Mouse (Mus musculus): ENCODE data around the gene Cox7a1. TPM values are rescaled to one million over a fixed set of nuclear protein-coding genes. Genes with fewer than 3 reads are reported as not detected.

Cox7a1 gene
- polyA plus RNA-seq, 1 experiment from 2014 or later = 5.7 TPM

DNA sequence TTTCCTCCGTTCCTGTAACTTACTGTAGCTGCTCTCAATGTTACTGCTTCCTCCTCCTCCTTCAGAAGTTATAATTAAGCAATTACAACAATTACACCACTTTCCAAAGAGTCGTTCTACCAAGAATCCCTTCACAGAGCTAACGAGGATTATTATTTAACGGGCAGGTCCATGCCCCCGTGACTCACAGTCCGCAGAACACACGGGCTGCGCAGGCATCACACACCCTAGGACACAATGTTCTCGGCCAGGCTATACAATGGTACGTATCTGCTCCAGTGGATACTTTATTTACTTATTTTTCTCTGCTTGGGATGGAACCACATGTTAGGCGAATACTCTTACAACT is 36.0 kb downstream of the Cox7a1 start:
- peak overlapping the region; percentile 72 for H3K4me2 ChIP-seq (ENCODE audit: low read depth)
- H3K27me3 ChIP-seq (ENCODE audit: control insufficient read depth, insufficient read depth, low read length) = no peaks in the 10 kb centered on the region
- ATAC-seq (ENCODE audit: insufficient read depth, low FRiP score, low TSS enrichment) (no peak), DNase-seq (ENCODE audit: low spot score) (no peak)
- H3K27ac ChIP-seq (ENCODE audit: low read depth, low read length) = no peak overlapping the region
- H3K9ac ChIP-seq (ENCODE audit: low read length) = peak overlapping the region; percentile 41
- H3K36me3 ChIP-seq (ENCODE audit: control insufficient read depth, insufficient read depth, low read length) = peaks cover 4% of the 10 kb centered on the region
- 0 out of 2 replicates have a peak, but pooled peaks cover 2% of the 10 kb centered on the region for H3K4me1 ChIP-seq (ENCODE audit: control insufficient read depth, insufficient read depth, low read length)
- no peaks in the 10 kb centered on the region for H3K9me3 ChIP-seq (ENCODE audit: control insufficient read depth, low read length)
- peak overlapping the region; percentile 40 for H3K4me3 ChIP-seq (ENCODE audit: low read depth, low read length)
- 31% methylated on average over 11 of the region's 11 CpGs for WGBS

DNA sequence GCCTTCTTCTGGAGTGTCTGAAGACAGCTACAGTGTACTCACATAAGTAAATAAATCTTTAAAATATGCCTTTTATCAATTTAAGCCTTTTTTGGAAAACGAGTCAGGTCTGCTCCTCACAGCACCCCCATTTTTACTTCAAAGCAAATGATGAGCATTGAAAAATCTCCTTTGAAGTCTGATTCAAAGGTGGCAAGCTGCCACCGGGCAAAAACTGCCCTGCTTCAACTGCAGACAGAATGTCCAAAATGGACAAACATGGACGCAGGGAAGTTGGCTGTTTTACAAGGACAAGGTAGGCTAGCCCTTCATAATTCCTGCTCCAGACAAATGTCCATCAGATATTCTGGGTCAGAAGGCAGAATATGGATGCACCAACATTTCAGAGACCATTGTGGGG is 37.5 kb downstream of the Cox7a1 start:
- ATAC-seq (ENCODE audit: insufficient read depth, low FRiP score, low TSS enrichment) = no peak
- no peaks in the 10 kb centered on the region for H3K9me3 ChIP-seq (ENCODE audit: control insufficient read depth, low read length)
- no peak overlapping the region for H3K9ac ChIP-seq (ENCODE audit: low read length)
- no peak overlapping the region for H3K4me3 ChIP-seq (ENCODE audit: low read depth, low read length)
- 0 out of 2 replicates have a peak, but pooled peaks cover 2% of the 10 kb centered on the region for H3K4me1 ChIP-seq (ENCODE audit: control insufficient read depth, insufficient read depth, low read length)
- H3K36me3 ChIP-seq (ENCODE audit: control insufficient read depth, insufficient read depth, low read length) = peaks cover 4% of the 10 kb centered on the region
- no peak for DNase-seq (ENCODE audit: low spot score)
- H3K27ac ChIP-seq (ENCODE audit: low read depth, low read length) = no peak overlapping the region
- WGBS = 82% methylated on average over 3 of the region's 3 CpGs
- no peaks in the 10 kb centered on the region for H3K27me3 ChIP-seq (ENCODE audit: control insufficient read depth, insufficient read depth, low read length)
- no peak overlapping the region for H3K4me2 ChIP-seq (ENCODE audit: low read depth)

DNA sequence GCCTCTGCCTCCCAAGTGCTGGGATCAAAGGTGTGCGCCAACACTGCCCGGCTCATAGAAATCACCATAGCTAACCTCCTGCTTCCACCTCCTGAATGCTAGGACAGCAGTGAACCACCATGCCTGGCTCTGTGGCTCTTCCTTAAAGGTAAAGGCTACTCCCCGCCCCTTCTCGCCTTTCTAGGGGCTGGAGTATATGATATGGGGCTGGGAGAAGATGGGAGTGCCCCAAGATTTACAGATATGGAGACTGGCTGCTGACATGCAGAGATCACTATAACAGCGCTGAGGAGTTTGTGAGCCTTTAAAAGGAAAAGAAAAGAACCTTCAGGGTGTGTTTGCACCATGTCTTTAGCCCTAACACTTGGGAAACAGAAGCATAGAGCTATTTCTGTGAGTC is 38.3 kb downstream of the Cox7a1 start:
- H3K4me3 ChIP-seq (ENCODE audit: low read depth, low read length) = no peak overlapping the region
- H3K9ac ChIP-seq (ENCODE audit: low read length) = no peak overlapping the region
- H3K9me3 ChIP-seq (ENCODE audit: control insufficient read depth, low read length) = no peaks in the 10 kb centered on the region
- DNase-seq (ENCODE audit: low spot score) = no peak
- H3K36me3 ChIP-seq (ENCODE audit: control insufficient read depth, insufficient read depth, low read length) = peaks cover 8% of the 10 kb centered on the region
- no peak overlapping the region for H3K27ac ChIP-seq (ENCODE audit: low read depth, low read length)
- H3K27me3 ChIP-seq (ENCODE audit: control insufficient read depth, insufficient read depth, low read length) = no peaks in the 10 kb centered on the region
- ATAC-seq (ENCODE audit: insufficient read depth, low FRiP score, low TSS enrichment) = no peak
- WGBS = 90% methylated on average over 5 of the region's 5 CpGs
- H3K4me1 ChIP-seq (ENCODE audit: control insufficient read depth, insufficient read depth, low read length) = 0 out of 2 replicates have a peak, but pooled peaks cover 2% of the 10 kb centered on the region
- no peak overlapping the region for H3K4me2 ChIP-seq (ENCODE audit: low read depth)

DNA sequence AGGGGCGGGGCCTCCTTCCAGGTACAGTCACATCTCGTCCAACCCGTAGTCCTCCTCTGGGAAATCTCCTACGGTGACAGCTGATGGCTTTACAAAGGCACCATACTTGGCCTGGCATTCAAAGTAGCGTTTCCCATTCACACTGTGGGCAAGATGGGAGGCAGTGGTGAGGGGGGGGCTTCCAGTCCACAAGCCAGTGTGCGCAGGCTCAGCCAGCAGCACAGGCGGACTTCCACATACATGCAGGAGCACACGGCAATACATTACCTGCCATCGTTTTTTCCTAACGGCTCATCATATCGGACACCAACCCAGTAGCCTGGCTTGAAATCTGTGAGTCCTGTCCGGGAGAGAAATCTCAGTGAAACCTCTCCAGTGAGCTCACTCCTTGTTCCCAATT is 40.3 kb downstream of the Cox7a1 start:
- Histone ChIP-seq H3K4me3 (ENCODE audit: low read depth, low read length) (no peak overlapping the region), H3K36me3 (ENCODE audit: control insufficient read depth, insufficient read depth, low read length) (peaks cover 11% of the 10 kb centered on the region), H3K4me1 (ENCODE audit: control insufficient read depth, insufficient read depth, low read length) (0 out of 2 replicates have a peak, but pooled peaks cover 2% of the 10 kb centered on the region), H3K9me3 (ENCODE audit: control insufficient read depth, low read length) (no peaks in the 10 kb centered on the region), H3K27me3 (ENCODE audit: control insufficient read depth, insufficient read depth, low read length) (no peaks in the 10 kb centered on the region), H3K4me2 (ENCODE audit: low read depth) (no peak overlapping the region), H3K27ac (ENCODE audit: low read depth, low read length) (no peak overlapping the region), H3K9ac (ENCODE audit: low read length) (no peak overlapping the region)
- DNase-seq (ENCODE audit: low spot score) (no peak), ATAC-seq (ENCODE audit: insufficient read depth, low FRiP score, low TSS enrichment) (no peak)
- WGBS = 92% methylated on average over 12 of the region's 12 CpGs

DNA sequence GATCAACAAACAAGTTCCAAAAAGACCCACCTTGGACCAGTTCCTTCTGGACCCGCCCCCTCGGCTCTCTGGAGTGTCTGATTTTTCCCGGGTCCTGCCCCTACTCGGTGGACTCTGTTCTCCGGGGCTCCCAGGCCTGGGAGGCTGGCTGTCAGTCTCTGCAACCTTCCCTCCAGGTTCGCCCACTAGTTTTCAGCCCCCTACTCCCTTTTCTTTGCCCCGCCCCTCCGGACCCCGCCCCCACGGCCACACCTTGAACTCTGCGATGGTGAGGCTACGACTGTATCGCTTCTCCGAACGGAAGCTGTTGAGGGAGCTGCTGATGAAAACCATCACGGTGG is 47.4 kb downstream of the Cox7a1 start:
- Histone ChIP-seq H3K9me3 (ENCODE audit: control insufficient read depth, low read length) (no peaks in the 10 kb centered on the region), H3K27me3 (ENCODE audit: control insufficient read depth, insufficient read depth, low read length) (no peaks in the 10 kb centered on the region), H3K4me1 (ENCODE audit: control insufficient read depth, insufficient read depth, low read length) (peaks cover 10% of the 10 kb centered on the region), H3K9ac (ENCODE audit: low read length) (peak overlapping the region; percentile 51), H3K4me2 (ENCODE audit: low read depth) (peak overlapping the region; percentile 73), H3K36me3 (ENCODE audit: control insufficient read depth, insufficient read depth, low read length) (peaks cover 11% of the 10 kb centered on the region), H3K27ac (ENCODE audit: low read depth, low read length) (no peak overlapping the region; the same call in 1 of the 2 replicates), H3K4me3 (ENCODE audit: low read depth, low read length) (peak overlapping the region; percentile 74)
- WGBS = under 1% methylated on average over 16 of the region's 16 CpGs
- DNase-seq (ENCODE audit: low spot score) = no peak
- peak; percentile 46 for ATAC-seq (ENCODE audit: insufficient read depth, low FRiP score, low TSS enrichment)

DNA sequence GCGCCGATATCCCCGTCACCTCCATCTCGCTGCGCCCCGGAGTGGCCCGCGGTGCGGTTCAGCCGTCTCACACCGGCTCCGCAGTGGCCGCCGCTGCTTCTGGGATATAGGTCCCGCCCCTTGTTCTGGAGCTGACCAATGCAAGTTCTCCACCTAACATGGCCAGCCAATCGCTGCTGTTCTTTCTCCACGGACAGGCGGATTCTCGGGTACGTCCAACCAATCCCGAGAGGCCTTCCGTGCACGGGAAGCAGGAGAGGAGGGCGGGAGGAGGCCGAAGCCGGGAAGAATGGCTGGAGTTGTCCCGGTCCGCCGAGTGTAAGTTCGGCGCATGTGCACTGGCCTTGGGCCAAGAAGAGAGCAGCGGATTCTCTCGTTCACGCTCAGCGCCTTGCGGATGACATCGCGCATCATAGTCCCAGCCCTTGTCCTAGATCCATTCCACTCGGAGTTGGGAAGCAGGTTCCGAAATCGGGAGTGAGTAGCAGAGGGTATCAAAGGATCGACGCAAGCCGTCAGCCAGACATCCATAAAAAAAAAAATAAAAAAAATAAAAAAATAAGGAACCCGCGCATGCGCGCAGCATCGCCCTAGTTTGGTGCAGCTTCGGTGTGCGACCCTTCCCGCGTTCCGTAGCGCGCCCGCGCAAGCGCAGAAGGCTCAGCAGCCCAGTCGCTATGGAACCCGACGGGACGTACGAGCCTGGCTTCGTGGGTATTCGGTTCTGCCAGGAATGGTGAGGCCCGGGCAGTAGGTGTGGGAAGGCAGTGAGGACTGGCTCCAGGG is 47.9 kb downstream of the Cox7a1 start, which contains the start of the genes Polr2i and Tbcb:
Gene Polr2i, plus strand, starts transcription at position 280 of the 786 bp plus-strand sequence.
Gene Tbcb, minus strand, starts transcription at position 604 of the 786 bp plus-strand sequence.
- Histone ChIP-seq H3K4me3 (ENCODE audit: low read depth, low read length) (peak within 1 kb of the TSS; percentile 74), H3K36me3 (ENCODE audit: control insufficient read depth, insufficient read depth, low read length) (peaks cover 9% of the 10 kb centered on the region), H3K27me3 (ENCODE audit: control insufficient read depth, insufficient read depth, low read length) (no peaks in the 10 kb centered on the region), H3K9ac (ENCODE audit: low read length) (peak within 1 kb of the TSS; percentile 73), H3K27ac (ENCODE audit: low read depth, low read length) (peak within 1 kb of the TSS; percentile 81), H3K4me1 (ENCODE audit: control insufficient read depth, insufficient read depth, low read length) (peaks cover 10% of the 10 kb centered on the region), H3K4me2 (ENCODE audit: low read depth) (peak within 1 kb of the TSS; percentile 73), H3K9me3 (ENCODE audit: control insufficient read depth, low read length) (no peaks in the 10 kb centered on the region)
- ATAC-seq (ENCODE audit: insufficient read depth, low FRiP score, low TSS enrichment) (peak; percentile 96), DNase-seq (ENCODE audit: low spot score) (peak; percentile 97)
- WGBS = under 1% methylated on average over 67 of the region's 67 CpGs

DNA sequence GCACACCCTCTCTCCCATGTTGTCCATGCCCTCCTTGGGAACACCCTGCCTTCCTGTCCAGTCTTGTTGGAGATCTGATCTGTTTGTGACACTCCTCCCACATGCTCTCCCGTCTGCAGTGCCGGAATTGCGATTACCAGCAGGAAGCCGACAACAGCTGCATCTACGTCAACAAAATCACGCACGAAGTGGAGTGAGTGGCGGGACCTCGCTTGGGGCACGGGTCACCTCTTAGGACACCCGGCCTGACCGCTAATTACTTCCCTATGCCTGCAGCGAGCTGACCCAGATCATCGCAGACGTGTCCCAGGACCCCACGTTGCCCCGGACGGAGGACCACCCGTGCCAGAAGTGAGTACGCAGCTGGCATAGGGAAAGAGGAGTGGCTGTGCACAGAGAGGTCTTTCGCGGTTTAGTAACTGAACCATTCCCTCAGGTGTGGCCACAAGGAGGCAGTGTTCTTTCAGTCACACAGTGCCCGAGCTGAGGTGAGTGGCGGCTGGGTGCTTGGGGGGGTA is 48.7 kb downstream of the Cox7a1 start:
- Histone ChIP-seq H3K27ac (ENCODE audit: low read depth, low read length) (peak overlapping the region; percentile 81), H3K27me3 (ENCODE audit: control insufficient read depth, insufficient read depth, low read length) (no peaks in the 10 kb centered on the region), H3K36me3 (ENCODE audit: control insufficient read depth, insufficient read depth, low read length) (peaks cover 7% of the 10 kb centered on the region), H3K9ac (ENCODE audit: low read length) (peak overlapping the region; percentile 73), H3K4me2 (ENCODE audit: low read depth) (peak overlapping the region; percentile 70), H3K9me3 (ENCODE audit: control insufficient read depth, low read length) (no peaks in the 10 kb centered on the region), H3K4me3 (ENCODE audit: low read depth, low read length) (peak overlapping the region; percentile 74), H3K4me1 (ENCODE audit: control insufficient read depth, insufficient read depth, low read length) (peaks cover 10% of the 10 kb centered on the region)
- DNase-seq (ENCODE audit: low spot score) = peak; percentile 65
- ATAC-seq (ENCODE audit: insufficient read depth, low FRiP score, low TSS enrichment) = peak; percentile 21; the same call in 1 of the 2 replicates
- 8% methylated on average over 24 of the region's 24 CpGs for WGBS

DNA sequence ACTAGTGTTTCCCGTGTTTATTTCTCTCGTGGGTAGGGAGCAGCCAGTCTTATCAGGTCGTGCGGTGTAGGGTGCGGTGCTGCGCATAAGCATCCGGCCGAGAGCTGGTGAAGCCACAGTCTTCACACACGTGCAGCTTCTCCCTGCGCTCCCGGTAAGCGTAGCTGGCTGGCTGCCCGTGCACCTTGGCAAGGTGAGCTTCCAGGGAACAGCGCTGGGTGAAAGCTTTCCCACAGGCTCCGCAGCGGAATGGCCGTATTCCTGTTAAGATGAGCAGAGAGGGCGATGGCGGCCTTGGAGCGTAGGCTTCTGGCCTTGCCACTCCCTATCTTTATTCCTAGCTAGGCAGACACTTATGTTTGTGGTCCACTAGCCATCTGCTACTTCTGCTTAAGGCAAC is 49.4 kb downstream of the Cox7a1 start:
- Histone ChIP-seq H3K27ac (ENCODE audit: low read depth, low read length) (no peak overlapping the region), H3K27me3 (ENCODE audit: control insufficient read depth, insufficient read depth, low read length) (no peaks in the 10 kb centered on the region), H3K4me3 (ENCODE audit: low read depth, low read length) (no peak overlapping the region; the same call in 1 of the 2 replicates), H3K4me1 (ENCODE audit: control insufficient read depth, insufficient read depth, low read length) (peaks cover 10% of the 10 kb centered on the region), H3K9me3 (ENCODE audit: control insufficient read depth, low read length) (no peaks in the 10 kb centered on the region), H3K36me3 (ENCODE audit: control insufficient read depth, insufficient read depth, low read length) (peaks cover 5% of the 10 kb centered on the region), H3K9ac (ENCODE audit: low read length) (no peak overlapping the region), H3K4me2 (ENCODE audit: low read depth) (peak overlapping the region; percentile 70)
- no peak for DNase-seq (ENCODE audit: low spot score)
- ATAC-seq (ENCODE audit: insufficient read depth, low FRiP score, low TSS enrichment) = no peak
- WGBS = 90% methylated on average over 20 of the region's 20 CpGs

Data from neural tube, embryonic 11.5 days (tissue).